Mouse (Mus musculus) retina, postnatal 7 days (tissue): ENCODE measurements around the gene Safb2.
"Not testable (repeated sequence)": the region's sequence is repeated elsewhere in the genome, so short reads cannot be mapped to it uniquely, and the experiment has no call there.

Experiments used
- DNase-seq: peaks from one replicate; pipeline ENCODE4 v3.0.0-alpha.2; 2012; ENCODE audit warnings: low read depth, low spot score

Safb2 gene

GRCm38 (mm10) chr17:56584257-56585130, at the start of gene Safb2, which contains the start of gene Safb:
TSS of gene Safb2 (minus strand) at chr17:56584585.
TSS of gene Safb (plus strand) at chr17:56584825.
- DNase-seq, result peak; percentile 98

GRCm38 (mm10) chr17:56634023-56634422, 49.6 kb upstream of the Safb2 start:
- no peak for DNase-seq

GRCm38 (mm10) chr17:56631807-56632206, 47.4 kb upstream of the Safb2 start:
- no peak for DNase-seq

GRCm38 (mm10) chr17:56629800-56630781, 45.7 kb upstream of the Safb2 start:
- DNase-seq, result not testable (repeated sequence)

- DNase-seq, result no peak
Observed at GRCm38 (mm10) chr17:56627530-56628277, 43.3 kb upstream of the Safb2 start, which contains the start of gene Catsperd. TSS of gene Catsperd (plus strand) at chr17:56628143.

GRCm38 (mm10) chr17:56626754-56627470, 42.5 kb upstream of the Safb2 start, which contains the start of gene Lonp1:
TSS of gene Lonp1 (minus strand) at chr17:56626887.
- peak; percentile 96 for DNase-seq

- DNase-seq, result no peak
Observed at GRCm38 (mm10) chr17:56626260-56626659, 41.9 kb upstream of the Safb2 start.

GRCm38 (mm10) chr17:56625495-56625894, 41.1 kb upstream of the Safb2 start:
- DNase-seq, result no peak

- no peak for DNase-seq
Observed at GRCm38 (mm10) chr17:56617628-56618027, 33.2 kb upstream of the Safb2 start.

- DNase-seq, result no peak
Observed at GRCm38 (mm10) chr17:56616725-56617124, 32.3 kb upstream of the Safb2 start.

- no peak for DNase-seq
Observed at GRCm38 (mm10) chr17:56615792-56616191, 31.4 kb upstream of the Safb2 start.

GRCm38 (mm10) chr17:56615136-56615784, 30.9 kb upstream of the Safb2 start:
- no peak for DNase-seq

- DNase-seq, result no peak
Observed at GRCm38 (mm10) chr17:56614391-56615135, 30.2 kb upstream of the Safb2 start.

GRCm38 (mm10) chr17:56613893-56614292, 29.5 kb upstream of the Safb2 start:
- not testable (repeated sequence) for DNase-seq

- DNase-seq, result peak; percentile 88
Observed at GRCm38 (mm10) chr17:56613236-56613844, 29.0 kb upstream of the Safb2 start, which contains the start of gene Rpl36. TSS of gene Rpl36 (plus strand) at chr17:56613416.

GRCm38 (mm10) chr17:56612565-56612939, 28.2 kb upstream of the Safb2 start:
- DNase-seq, result not testable (repeated sequence)

- DNase-seq, result no peak
Observed at GRCm38 (mm10) chr17:56611861-56612564, 27.6 kb upstream of the Safb2 start.

- no peak for DNase-seq
Observed at GRCm38 (mm10) chr17:56611323-56611722, 26.9 kb upstream of the Safb2 start.
